Mouse (Mus musculus) liver, adult 2 months (tissue): ENCODE results near the gene Miga2. TPM values are rescaled to one million over a fixed set of nuclear protein-coding genes. Genes with fewer than 3 reads are reported as not detected.

Experiments used
- DNase-seq: peaks from one replicate; pipeline ENCODE4 v3.0.0-alpha.2; 2011; ENCODE audit warnings: low read depth, low spot score; ENCODE audit errors: extremely low read depth
- H3K27ac ChIP-seq: fragments of 200-500 bp; replicated peaks from 2 replicates; pipeline ENCODE4 v1.5.1; 2012; ENCODE audit warnings: low read depth, mild to moderate bottlenecking, control low read depth, inconsistent platforms, low read length; ENCODE audit not compliant: insufficient read depth
- H3K27me3 ChIP-seq: fragments of 200-500 bp; 2 replicates; pipeline ENCODE4 v1.6.1; 2012; ENCODE audit warnings: mild to moderate bottlenecking, moderate library complexity, low read length, inconsistent platforms; ENCODE audit not compliant: control insufficient read depth, insufficient read depth
- H3K36me3 ChIP-seq: fragments of 200-500 bp; 2 replicates; pipeline ENCODE4 v1.6.1; 2012; ENCODE audit warnings: low read length, inconsistent platforms; ENCODE audit not compliant: control insufficient read depth, insufficient read depth
- H3K4me1 ChIP-seq: fragments of 200-500 bp; 2 replicates; pipeline ENCODE4 v1.6.1; 2011; ENCODE audit warnings: low read length; ENCODE audit not compliant: control insufficient read depth, insufficient read depth
- H3K4me3 ChIP-seq: fragments of 200-500 bp; 2 replicates; pipeline ENCODE4 v1.5.1; 2011; ENCODE audit warnings: low read depth, mild to moderate bottlenecking, control low read depth, low read length, moderate library complexity; ENCODE audit not compliant: insufficient read depth
- H3K79me2 ChIP-seq: fragments of 200-500 bp; 2 replicates; pipeline ENCODE4 v1.6.1; 2012; ENCODE audit warnings: inconsistent platforms, mild to moderate bottlenecking, low read length, moderate library complexity; ENCODE audit not compliant: control insufficient read depth, insufficient read depth
- H3K9ac ChIP-seq: fragments of 200-500 bp; 2 replicates; pipeline ENCODE4 v1.6.1; 2012; ENCODE audit warnings: low read depth, mild to moderate bottlenecking, control low read depth, inconsistent platforms, low read length
- CTCF ChIP-seq: fragments of 200-500 bp; IDR thresholded peaks from 2 replicates; pipeline ENCODE4 v1.5.1; 2011; ENCODE audit warnings: low read depth, low read length, control low read depth
- POLR2A ChIP-seq: fragments of 200-500 bp; IDR thresholded peaks from 2 replicates; pipeline ENCODE4 v1.6.1; 2011; ENCODE audit warnings: low read length, control low read depth; ENCODE audit not compliant: insufficient read depth; ENCODE audit errors: extremely low read depth
- polyA plus RNA-seq: library from polyadenylated mRNA; depleted of rRNA; stranded (reverse); fragments of >200 nt; gene quantifications from 2 replicates; pipeline ENCODE4 v1.2.3, GENCODE M21; 2012; rRNA removed
- total RNA-seq: library from RNA; depleted of rRNA; stranded (reverse); fragments of >200 nt; gene quantifications from 2 replicates; pipeline ENCODE4 v1.2.3, GENCODE M21; 2014; rRNA removed

The Miga2 gene
- total and polyA plus RNA-seq, 2 experiments = 37.2 to 46.5 TPM

DNA sequence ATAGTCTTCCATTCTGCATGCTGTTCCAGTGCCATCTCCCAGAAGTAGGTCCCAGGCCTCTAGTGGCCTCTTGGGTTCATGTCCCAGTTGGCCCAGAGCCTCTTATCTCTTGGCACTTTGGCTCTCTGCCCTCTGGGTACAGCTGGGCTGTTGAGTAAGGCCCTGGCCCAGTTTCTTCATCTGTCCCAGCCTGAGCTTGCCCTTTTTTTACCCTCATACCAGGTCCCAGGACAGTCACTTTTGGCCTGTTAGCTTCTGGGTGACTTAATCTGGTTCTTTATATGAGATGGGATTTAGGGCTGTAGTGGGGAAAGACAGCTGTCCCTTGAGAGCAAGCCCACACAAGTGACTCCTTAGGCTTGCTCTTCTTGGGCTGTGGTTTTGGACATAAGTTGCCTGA, 65.1 kb downstream of the Miga2 start:
- Histone ChIP-seq H3K79me2 (peaks cover 2% of the 10 kb centered on the region; the same call in 1 of the 2 replicates), H3K36me3 (peaks cover 11% of the 10 kb centered on the region; the same call in 1 of the 2 replicates), H3K4me1 (peaks cover 7% of the 10 kb centered on the region), H3K27me3 (no peaks in the 10 kb centered on the region), H3K27ac (no peak overlapping the region; the same call in 1 of the 2 replicates), H3K4me3 (no peak overlapping the region), H3K9ac (no peak overlapping the region)
- peak; percentile 96 for DNase-seq
- TF ChIP-seq POLR2A = no peak
- no peak for TF ChIP-seq CTCF

Other genes starting within 250 kb of the Miga2 start
- 7.1 and 9.5 TPM in 2 replicates for gene Zer1, start 239.6 kb upstream of the Miga2 start, total RNA-seq
- gene Zer1, start 239.6 kb upstream of the Miga2 start, polyA plus RNA-seq = 25.4 and 27.1 TPM in 2 replicates
- 25.8 and 26.6 TPM in 2 replicates for gene Tbc1d13, start 230.5 kb upstream of the Miga2 start, total RNA-seq
- 36.3 and 42.6 TPM in 2 replicates for gene Tbc1d13, start 230.5 kb upstream of the Miga2 start, polyA plus RNA-seq
- 78.7 and 101 TPM in 2 replicates for gene Endog, start 192.7 kb upstream of the Miga2 start, total RNA-seq
- gene Endog, start 192.7 kb upstream of the Miga2 start, polyA plus RNA-seq = 122 and 132 TPM in 2 replicates
- gene Spout1, start 185.8 kb upstream of the Miga2 start, total RNA-seq = 12.9 and 13.1 TPM in 2 replicates
- gene Spout1, start 185.8 kb upstream of the Miga2 start, polyA plus RNA-seq = 14.0 and 14.9 TPM in 2 replicates
- 169 and 184 TPM in 2 replicates for gene Kyat1, start 158.4 kb upstream of the Miga2 start, total RNA-seq
- 267 and 378 TPM in 2 replicates for gene Kyat1, start 158.4 kb upstream of the Miga2 start, polyA plus RNA-seq
- gene Lrrc8a, start 126.5 kb upstream of the Miga2 start, total RNA-seq = 8.5 and 14.0 TPM in 2 replicates
- 22.6 and 24.1 TPM in 2 replicates for gene Lrrc8a, start 126.5 kb upstream of the Miga2 start, polyA plus RNA-seq
- gene Gm28035, start 123.7 kb upstream of the Miga2 start, total RNA-seq = 4.2 and 5.1 TPM in 2 replicates
- 5.9 and 8.6 TPM in 2 replicates for gene Gm28035, start 123.7 kb upstream of the Miga2 start, polyA plus RNA-seq
- 87.4 and 97.7 TPM in 2 replicates for gene Phyhd1, start 98.0 kb upstream of the Miga2 start, total RNA-seq
- gene Phyhd1, start 98.0 kb upstream of the Miga2 start, polyA plus RNA-seq = 154 and 158 TPM in 2 replicates
- gene Gm28038, start 83.2 kb upstream of the Miga2 start, total RNA-seq = not detected in 2 replicates
- gene Gm28038, start 83.2 kb upstream of the Miga2 start, polyA plus RNA-seq = not detected in 2 replicates
- 12.2 and 14.7 TPM in 2 replicates for gene Dolk, start 77.9 kb upstream of the Miga2 start, total RNA-seq
- gene Dolk, start 77.9 kb upstream of the Miga2 start, polyA plus RNA-seq = 20.3 and 20.6 TPM in 2 replicates
- gene Nup188, start 77.8 kb upstream of the Miga2 start, total RNA-seq = 4.1 and 6.2 TPM in 2 replicates
- gene Nup188, start 77.8 kb upstream of the Miga2 start, polyA plus RNA-seq = 6.0 and 9.6 TPM in 2 replicates
- 23.3 and 23.5 TPM in 2 replicates for gene Sh3glb2, start 4.9 kb upstream of the Miga2 start, total RNA-seq
- 50.0 and 62.0 TPM in 2 replicates for gene Sh3glb2, start 4.9 kb upstream of the Miga2 start, polyA plus RNA-seq
- 8.9 and 11.2 TPM in 2 replicates for gene Dolpp1, start 28.0 kb downstream of the Miga2 start, total RNA-seq
- gene Dolpp1, start 28.0 kb downstream of the Miga2 start, polyA plus RNA-seq = 44.8 and 47.3 TPM in 2 replicates
- gene Crat, start 51.6 kb downstream of the Miga2 start, total RNA-seq = 9.2 and 24.3 TPM in 2 replicates
- gene Crat, start 51.6 kb downstream of the Miga2 start, polyA plus RNA-seq = 65.2 and 92.6 TPM in 2 replicates
- 18.3 and 25.1 TPM in 2 replicates for gene Ptpa, start 51.8 kb downstream of the Miga2 start, total RNA-seq
- gene Ptpa, start 51.8 kb downstream of the Miga2 start, polyA plus RNA-seq = 48.9 and 54.3 TPM in 2 replicates
- gene Ier5l, start 110.0 kb downstream of the Miga2 start, total RNA-seq = 0.54 and 0.55 TPM in 2 replicates
- gene Ier5l, start 110.0 kb downstream of the Miga2 start, polyA plus RNA-seq = 1.1 TPM in 2 replicates
- gene Cstad, start 230.8 kb downstream of the Miga2 start, total RNA-seq = 0.46 TPM in 1 of 2 replicates, not detected in the other
- gene Cstad, start 230.8 kb downstream of the Miga2 start, polyA plus RNA-seq = not detected in 2 replicates